Mouse (Mus musculus) erythroblast, embryonic 14.5 days (primary cell): Measurements from ENCODE around the gene Myt1l.

ENCODE experiments used
- GATA1 ChIP-seq: IDR thresholded peaks from 2 replicates; pipeline ENCODE4 v1.6.1; 2012; ENCODE audit warnings: low read length, inconsistent platforms, mixed read lengths
- TAL1 ChIP-seq: IDR thresholded peaks from 3 replicates; pipeline ENCODE4 v1.6.1; 2012; ENCODE audit warnings: low read length, inconsistent platforms, mixed read lengths

- no peak for TF ChIP-seq GATA1
- no peak for TF ChIP-seq TAL1
These were observed 128.9 kb downstream of the Myt1l start for GRCm38 (mm10) chr12:29657061-29657460.
